Mouse (Mus musculus) lung, embryonic 16.5 days (tissue): ENCODE data around the gene Arid1b. TPM values are rescaled to one million over a fixed set of nuclear protein-coding genes. Genes with fewer than 3 reads are reported as not detected.

Experiments used
- ATAC-seq: fragments of 200-750 bp; cut with Nextera tagmentation; 2 replicates; pipeline ENCODE4 v1.8.0; 2017; ENCODE audit warnings: low read depth, mild to moderate bottlenecking, moderate library complexity
- H3K27ac ChIP-seq: fragments of 300-500 bp; sonication (generic); 2 replicates; pipeline ENCODE4 v1.5.1; 2014; ENCODE audit warnings: mild to moderate bottlenecking, control low read depth, low read length
- H3K27me3 ChIP-seq: fragments of 300-500 bp; sonication (generic); 2 replicates; pipeline ENCODE4 v1.6.1; 2014; ENCODE audit warnings: low read depth, low read length, mixed read lengths; ENCODE audit not compliant: control insufficient read depth, insufficient read depth
- H3K36me3 ChIP-seq: fragments of 300-500 bp; sonication (generic); 2 replicates; pipeline ENCODE4 v1.6.1; 2014; ENCODE audit warnings: low read length; ENCODE audit not compliant: control insufficient read depth, insufficient read depth
- H3K4me1 ChIP-seq: fragments of 300-500 bp; sonication (generic); replicated peaks from 2 replicates; pipeline ENCODE4 v1.6.1; 2014; ENCODE audit warnings: low read length, mixed read lengths; ENCODE audit not compliant: control insufficient read depth, insufficient read depth
- H3K4me2 ChIP-seq: fragments of 300-500 bp; sonication (generic); 2 replicates; pipeline ENCODE4 v1.6.1; 2014; ENCODE audit warnings: low read depth, low read length, control low read depth
- H3K4me3 ChIP-seq: fragments of 300-500 bp; sonication (generic); 2 replicates; pipeline ENCODE4 v1.5.1; 2014; ENCODE audit warnings: mild to moderate bottlenecking, low read length, control low read depth
- H3K9ac ChIP-seq: fragments of 300-500 bp; sonication (generic); 2 replicates; pipeline ENCODE4 v1.6.1; 2014; ENCODE audit warnings: low read length, control low read depth
- H3K9me3 ChIP-seq: fragments of 300-500 bp; sonication (generic); 2 replicates; pipeline ENCODE4 v1.6.1; 2016; ENCODE audit warnings: low read length; ENCODE audit not compliant: control insufficient read depth
- WGBS: fragments of 180-500 bp; shearing (Covaris S2); extraction: QIAGEN DNeasy Blood & Tissue Kit; methylation state at CpG from one replicate; pipeline ENCODE4 v1.1.7; 2014; 5-methylcytosine and 5-hydroxymethylcytosine counted together
- polyA plus RNA-seq: library from polyadenylated mRNA; unstranded; fragments of >200 nt; fragmentation: Nextera tagmentation; extraction: Ambion mirVana; gene quantifications from 2 replicates; pipeline ENCODE4 v1.2.1, GENCODE M21; 2015

Gene Arid1b
- polyA plus RNA-seq, 1 experiment from 2014 or later: 10.2 TPM

- Histone ChIP-seq H3K9me3 (no peaks in the 10 kb centered on the region), H3K4me3 (no peak overlapping the region), H3K27me3 (no peaks in the 10 kb centered on the region), H3K4me1 (peaks cover 12% of the 10 kb centered on the region), H3K9ac (no peak overlapping the region), H3K27ac (no peak overlapping the region), H3K36me3 (no peaks in the 10 kb centered on the region; the same call in 1 of the 2 replicates), H3K4me2 (no peak overlapping the region)
- ATAC-seq: no peak
- WGBS: 84% methylated on average over 4 of the region's 4 CpGs
Measured at GRCm38 (mm10) chr17:5130116-5130515, 136.0 kb downstream of the Arid1b start.

- Histone ChIP-seq H3K9ac (no peak overlapping the region), H3K36me3 (no peaks in the 10 kb centered on the region; the same call in 1 of the 2 replicates), H3K27me3 (no peaks in the 10 kb centered on the region), H3K9me3 (no peaks in the 10 kb centered on the region), H3K27ac (no peak overlapping the region), H3K4me2 (no peak overlapping the region), H3K4me3 (no peak overlapping the region), H3K4me1 (peaks cover 4% of the 10 kb centered on the region; the same call in 1 of the 2 replicates)
- WGBS: 88% methylated on average over 6 of the region's 6 CpGs
- no peak for ATAC-seq
Measured at GRCm38 (mm10) chr17:5131706-5132105, 137.6 kb downstream of the Arid1b start.

GRCm38 (mm10) chr17:5132296-5132986 lies 138.3 kb downstream of the Arid1b start:
- Histone ChIP-seq H3K4me2 (no peak overlapping the region), H3K36me3 (no peaks in the 10 kb centered on the region), H3K9me3 (no peaks in the 10 kb centered on the region), H3K4me1 (peaks cover under 1% of the 10 kb centered on the region; the same call in 1 of the 2 replicates), H3K9ac (no peak overlapping the region), H3K4me3 (no peak overlapping the region), H3K27me3 (no peaks in the 10 kb centered on the region), H3K27ac (no peak overlapping the region)
- WGBS: 88% methylated on average over 14 of the region's 14 CpGs
- ATAC-seq: peak; percentile 28; the same call in 1 of the 2 replicates

GRCm38 (mm10) chr17:5132987-5133355 lies 138.8 kb downstream of the Arid1b start:
- Histone ChIP-seq H3K27ac (no peak overlapping the region), H3K36me3 (no peaks in the 10 kb centered on the region), H3K4me3 (no peak overlapping the region), H3K9me3 (no peaks in the 10 kb centered on the region), H3K4me2 (no peak overlapping the region), H3K27me3 (no peaks in the 10 kb centered on the region), H3K4me1 (peaks cover 3% of the 10 kb centered on the region), H3K9ac (no peak overlapping the region)
- no peak for ATAC-seq
- 87% methylated on average over 7 of the region's 7 CpGs for WGBS

- no peak overlapping the region for H3K9ac ChIP-seq
- no peak overlapping the region for H3K4me2 ChIP-seq
- no peak for ATAC-seq
- no peaks in the 10 kb centered on the region for H3K9me3 ChIP-seq
- H3K27ac ChIP-seq: no peak overlapping the region
- WGBS: 58% methylated on average over 8 of the region's 8 CpGs
- no peak overlapping the region for H3K4me3 ChIP-seq
- H3K27me3 ChIP-seq: no peaks in the 10 kb centered on the region
- H3K4me1 ChIP-seq: peaks cover 11% of the 10 kb centered on the region
- H3K36me3 ChIP-seq: no peaks in the 10 kb centered on the region
Measured at GRCm38 (mm10) chr17:5133831-5134230, 139.7 kb downstream of the Arid1b start.

GRCm38 (mm10) chr17:5134271-5134670 lies 140.1 kb downstream of the Arid1b start:
- ATAC-seq: no peak
- Histone ChIP-seq H3K36me3 (no peaks in the 10 kb centered on the region), H3K4me2 (no peak overlapping the region), H3K27me3 (no peaks in the 10 kb centered on the region), H3K9me3 (no peaks in the 10 kb centered on the region), H3K27ac (no peak overlapping the region), H3K4me1 (peaks cover 14% of the 10 kb centered on the region), H3K9ac (no peak overlapping the region), H3K4me3 (no peak overlapping the region)
- WGBS: 67% methylated on average over 8 of the region's 8 CpGs

GRCm38 (mm10) chr17:5137936-5138335 lies 143.8 kb downstream of the Arid1b start:
- H3K4me1 ChIP-seq: peaks cover 21% of the 10 kb centered on the region
- no peaks in the 10 kb centered on the region for H3K9me3 ChIP-seq
- 0 out of 2 replicates have a peak overlapping the region, but pooled peaks have one; percentile 9 for H3K9ac ChIP-seq
- H3K4me2 ChIP-seq: no peak overlapping the region
- WGBS: 50% methylated on average over 3 of the region's 3 CpGs
- ATAC-seq: no peak
- H3K36me3 ChIP-seq: no peaks in the 10 kb centered on the region
- H3K27me3 ChIP-seq: no peaks in the 10 kb centered on the region
- no peak overlapping the region for H3K4me3 ChIP-seq
- H3K27ac ChIP-seq: peak overlapping the region; percentile 30; the same call in 1 of the 2 replicates

- no peaks in the 10 kb centered on the region for H3K27me3 ChIP-seq
- H3K9me3 ChIP-seq: no peaks in the 10 kb centered on the region
- no peaks in the 10 kb centered on the region for H3K36me3 ChIP-seq
- peak overlapping the region; percentile 60 for H3K27ac ChIP-seq
- no peak overlapping the region; the same call in 1 of the 2 replicates for H3K4me2 ChIP-seq
- WGBS: 10% methylated on average over 8 of the region's 8 CpGs
- H3K4me3 ChIP-seq: no peak overlapping the region
- ATAC-seq: peak; percentile 82
- peaks cover 23% of the 10 kb centered on the region for H3K4me1 ChIP-seq
- H3K9ac ChIP-seq: no peak overlapping the region
Measured at GRCm38 (mm10) chr17:5138641-5139205, 144.6 kb downstream of the Arid1b start.

GRCm38 (mm10) chr17:5139553-5139952 lies 145.4 kb downstream of the Arid1b start:
- Histone ChIP-seq H3K4me3 (no peak overlapping the region), H3K27me3 (no peaks in the 10 kb centered on the region), H3K36me3 (no peaks in the 10 kb centered on the region), H3K9me3 (no peaks in the 10 kb centered on the region), H3K27ac (peak overlapping the region; percentile 9; the same call in 1 of the 2 replicates), H3K4me1 (peaks cover 23% of the 10 kb centered on the region), H3K9ac (no peak overlapping the region), H3K4me2 (no peak overlapping the region)
- 26% methylated on average over 8 of the region's 8 CpGs for WGBS
- peak; percentile 32; the same call in 1 of the 2 replicates for ATAC-seq
